Mouse (Mus musculus) kidney, embryonic 16.5 days (tissue): ENCODE data around the gene Gm17359. TPM values are rescaled to one million over a fixed set of nuclear protein-coding genes. Genes with fewer than 3 reads are reported as not detected.

Source experiments
- polyA plus RNA-seq: library from polyadenylated mRNA; unstranded; fragments of >200 nt; fragmentation: Nextera tagmentation; extraction: Ambion mirVana; gene quantifications from 2 replicates; pipeline ENCODE4 v1.2.1, GENCODE M21; 2015

Gm17359 gene
- polyA plus RNA-seq, 1 experiment from 2014 or later, result not detected

Other genes starting within 250 kb of the Gm17359 start
- 4.0 and 4.9 TPM in 2 replicates for gene Rapgef2, start 50.1 kb upstream of the Gm17359 start, polyA plus RNA-seq
- 3.2 and 3.8 TPM in 2 replicates for gene Fnip2, start 231.1 kb downstream of the Gm17359 start, polyA plus RNA-seq